Mouse (Mus musculus) C2C12 (cell line): ENCODE measurements around the gene Sympk.

Experiments
- CEBPB ChIP-seq: IDR thresholded peaks from one replicate; pipeline ENCODE4 v1.6.1; 2011; ENCODE audit warnings: low read depth, mild to moderate bottlenecking, control low read depth, moderate library complexity
- CTCF ChIP-seq: IDR thresholded peaks from one replicate; pipeline ENCODE4 v1.5.1; 2011; ENCODE audit not compliant: control insufficient read depth, insufficient read depth, insufficient read length
- FOSL1 ChIP-seq: IDR thresholded peaks from one replicate; pipeline ENCODE4 v1.8.0; 2011; ENCODE audit warnings: mild to moderate bottlenecking, low read length; ENCODE audit not compliant: poor library complexity, insufficient read depth, severe bottlenecking
- MAX ChIP-seq: IDR thresholded peaks from one replicate; pipeline ENCODE4 v1.6.1; 2011; ENCODE audit warnings: mild to moderate bottlenecking, control low read depth
- USF1 ChIP-seq: IDR thresholded peaks from one replicate; pipeline ENCODE4 v1.6.1; 2011; ENCODE audit warnings: low read depth, mild to moderate bottlenecking, control low read depth, moderate library complexity

GRCm38 (mm10) chr7:19097863-19098262, 73.7 kb downstream of the Sympk start:
- TF ChIP-seq MAX (no peak), CTCF (no peak), FOSL1 (no peak), CEBPB (no peak), USF1 (no peak)
